19 mouse cellular contexts compared by ENCODE assay signal in genomic region chr3:138212431-138212951, GRCm38 (mm10). TPM values are rescaled to one million over a fixed set of nuclear protein-coding genes. Genes with fewer than 3 reads are reported as not detected.
"Had no signal": no experiment of that assay in that cellular context is flagged by ENCODE, and none has a peak within 500 bp of the region (broad histone marks: within the 10 kb centered on the region; RNA-seq: fewer than 3 reads in every experiment).

No protein-coding gene starts in this region.

- DNase-seq: lung, adult 2 months; lung, postnatal 14 days; lung, postnatal 36 days; right cerebral cortex, postnatal 14 days; thymus, adult 2 months; thymus, postnatal 25 days; thymus, postnatal 4 days had no signal

- H3K27ac ChIP-seq: lung, embryonic 15.5 days; macrophage; midbrain, embryonic 13.5 days; midbrain, embryonic 15.5 days; neural tube, embryonic 12.5 days; stomach, embryonic 15.5 days; stomach, postnatal 0 days had no signal

- H3K4me3 ChIP-seq: lung, embryonic 15.5 days; megakaryocyte, embryonic 14.5 days; midbrain, embryonic 13.5 days; midbrain, embryonic 15.5 days; neural tube, embryonic 12.5 days; stomach, embryonic 15.5 days had no signal

RNA-seq across cellular contexts. Expression of gene Adh7, which starts 5.1 kb away (rescaled TPM):
- total RNA-seq: megakaryocyte progenitor cell, adult 5-6 weeks; monocyte, adult 5-6 weeks; neutrophil, adult 5-6 weeks had no signal

RNA-seq across cellular contexts. Expression of gene 4930579F01Rik, which starts 18.9 kb away (rescaled TPM):
- total RNA-seq: megakaryocyte progenitor cell, adult 5-6 weeks; midbrain, postnatal 0 days; monocyte, adult 5-6 weeks; neutrophil, adult 5-6 weeks had no signal

RNA-seq across cellular contexts. Expression of gene Adh1, which starts 48.3 kb away (rescaled TPM):
- total RNA-seq: megakaryocyte progenitor cell, adult 5-6 weeks; monocyte, adult 5-6 weeks had no signal
